In genomic region chr1:134098726-134099515, GRCm38 (mm10) we compare ENCODE assay signal across 8 mouse cellular contexts. TPM values are rescaled to one million over a fixed set of nuclear protein-coding genes. Genes with fewer than 3 reads are reported as not detected.
DNase-seq lines count a peak whose midpoint lies in the region; ATAC-seq and TF ChIP-seq lines count a peak whose summit lies in the region.

No protein-coding gene starts in this region.

- peak overlapping the region; percentile 41 for H3K4me3 ChIP-seq in embryonic facial prominence, embryonic 15.5 days (replicated peaks)
- H3K4me3 ChIP-seq in heart, embryonic 10.5 days, result peak overlapping the region; percentile 55
- H3K4me3 ChIP-seq in midbrain, postnatal 0 days (ENCODE audit: low read depth, low read length), result peak overlapping the region; percentile 39

- no peak for TF ChIP-seq CTCF in midbrain, postnatal 0 days (IDR thresholded peaks at IDR 0.05)

- WGBS in embryonic facial prominence, embryonic 15.5 days, result 8% methylated on average over 17 of the region's 17 CpGs
- WGBS in heart, embryonic 10.5 days, result 1% methylated on average over 17 of the region's 17 CpGs
- WGBS in midbrain, postnatal 0 days, result 11% methylated on average over 17 of the region's 17 CpGs

- H3K36me3 ChIP-seq in embryonic facial prominence, embryonic 15.5 days, result no peaks in the 10 kb centered on the region
- H3K36me3 ChIP-seq in heart, embryonic 10.5 days, result no peaks in the 10 kb centered on the region
- H3K36me3 ChIP-seq in midbrain, postnatal 0 days (ENCODE audit: insufficient read depth, low read length), result no peaks in the 10 kb centered on the region
- H3K36me3 ChIP-seq in splenic B cell, adult 2 months (ENCODE audit: control insufficient read depth, insufficient read depth, low read length, poor library complexity, severe bottlenecking), result no peaks in the 10 kb centered on the region

- peaks cover 74% of the 10 kb centered on the region for H3K4me1 ChIP-seq in embryonic facial prominence, embryonic 15.5 days
- peaks cover 70% of the 10 kb centered on the region for H3K4me1 ChIP-seq in heart, embryonic 10.5 days
- H3K4me1 ChIP-seq in midbrain, postnatal 0 days (ENCODE audit: insufficient read depth, low read length), result peaks cover 8% of the 10 kb centered on the region; the same call in 1 of the 2 replicates

- ATAC-seq in embryonic facial prominence, embryonic 15.5 days (ENCODE audit: insufficient number of reproducible peaks, low FRiP score, low TSS enrichment, low read depth), result peak; percentile 90
- peak; percentile 73 for ATAC-seq in midbrain, postnatal 0 days (ENCODE audit: low FRiP score)

- DNase-seq in B cell, adult 2 months, result peak; percentile 67 to 72
- DNase-seq in adrenal gland, postnatal 14 days, result peak; percentile 89
- DNase-seq in heart, embryonic 10.5 days (ENCODE audit: low spot score), result peak; percentile 97
- DNase-seq in kidney, adult 9 months, result peak; percentile 96
- DNase-seq in liver, result peak; percentile 90
- DNase-seq in midbrain, postnatal 0 days (ENCODE audit: low spot score), result peak; percentile 89
- DNase-seq in splenic B cell, adult 2 months (ENCODE audit: low read depth, low spot score), result peak; percentile 88

- no peaks in the 10 kb centered on the region for H3K27me3 ChIP-seq in embryonic facial prominence, embryonic 15.5 days
- H3K27me3 ChIP-seq in heart, embryonic 10.5 days (ENCODE audit: insufficient read depth, poor library complexity, severe bottlenecking), result peaks cover 12% of the 10 kb centered on the region; the same call in 1 of the 2 replicates
- no peaks in the 10 kb centered on the region for H3K27me3 ChIP-seq in midbrain, postnatal 0 days (ENCODE audit: insufficient read depth, low read length)
- no peaks in the 10 kb centered on the region for H3K27me3 ChIP-seq in splenic B cell, adult 2 months (ENCODE audit: control insufficient read depth, insufficient read depth, low read length, poor library complexity, severe bottlenecking)

- H3K27ac ChIP-seq in embryonic facial prominence, embryonic 15.5 days (replicated peaks), result peak overlapping the region; percentile 96
- peak overlapping the region; percentile 93 for H3K27ac ChIP-seq in heart, embryonic 10.5 days
- H3K27ac ChIP-seq in midbrain, postnatal 0 days (ENCODE audit: low read depth, low read length), result peak overlapping the region; percentile 63

- 0 out of 2 replicates have a peak overlapping the region, but pooled peaks have one; percentile 19 for H3K9ac ChIP-seq in embryonic facial prominence, embryonic 15.5 days
- peak overlapping the region; percentile 42; the same call in 1 of the 2 replicates for H3K9ac ChIP-seq in midbrain, postnatal 0 days (replicated peaks; ENCODE audit: low read length, poor library complexity, severe bottlenecking)

- H3K4me2 ChIP-seq in embryonic facial prominence, embryonic 15.5 days (replicated peaks), result peak overlapping the region; percentile 53
- H3K4me2 ChIP-seq in midbrain, postnatal 0 days (ENCODE audit: low read depth, low read length, poor library complexity, severe bottlenecking), result peak overlapping the region; percentile 73

- no peaks in the 10 kb centered on the region for H3K9me3 ChIP-seq in embryonic facial prominence, embryonic 15.5 days (replicated peaks)
- no peaks in the 10 kb centered on the region for H3K9me3 ChIP-seq in heart, embryonic 10.5 days
- H3K9me3 ChIP-seq in midbrain, postnatal 0 days (ENCODE audit: low read length), result no peaks in the 10 kb centered on the region

RNA-seq across cellular contexts. Expression of gene Chit1, which starts 12.1 kb away (rescaled TPM):
- total RNA-seq in adrenal gland, postnatal 14 days (2021), result not detected in 2 replicates
- polyA plus RNA-seq in embryonic facial prominence, embryonic 15.5 days (2015; fragmentation: Nextera tagmentation; extraction: Ambion mirVana), result 0.61 and 0.67 TPM in 2 replicates
- polyA plus RNA-seq in heart, embryonic 10.5 days (2016; fragmentation: Nextera tagmentation; extraction: Ambion mirVana), result 1.1 and 2.0 TPM in 2 replicates
- total RNA-seq in midbrain, postnatal 0 days (2014; rRNA removed), result 0.24 and 0.99 TPM in 2 replicates
- 0.21 and 0.48 TPM in 2 replicates for polyA plus RNA-seq in midbrain, postnatal 0 days (2015; fragmentation: Nextera tagmentation; extraction: Ambion mirVana)

RNA-seq across cellular contexts. Expression of gene Btg2, which starts 20.0 kb away (rescaled TPM):
- 36.7 and 58.2 TPM in 2 replicates for total RNA-seq in adrenal gland, postnatal 14 days (2021)
- polyA plus RNA-seq in embryonic facial prominence, embryonic 15.5 days (2015; fragmentation: Nextera tagmentation; extraction: Ambion mirVana), result 39.9 and 41.3 TPM in 2 replicates
- 26.1 and 34.2 TPM in 2 replicates for polyA plus RNA-seq in heart, embryonic 10.5 days (2016; fragmentation: Nextera tagmentation; extraction: Ambion mirVana)
- 12.0 and 19.8 TPM in 2 replicates for total RNA-seq in midbrain, postnatal 0 days (2014; rRNA removed)
- polyA plus RNA-seq in midbrain, postnatal 0 days (2015; fragmentation: Nextera tagmentation; extraction: Ambion mirVana), result 8.9 and 9.9 TPM in 2 replicates

Comparison
In these comparisons a context has a peak if more than half of its experiments do, and no peak if none do; other contexts are left out.
1. Peak in every context shown above with its lines: DNase-seq, ATAC-seq, H3K4me3 ChIP-seq and H3K27ac ChIP-seq.